ENCODE assay signal across 8 mouse cellular contexts in genomic region chr2:102449630-102450247, GRCm38 (mm10). TPM values are rescaled to one million over a fixed set of nuclear protein-coding genes. Genes with fewer than 3 reads are reported as not detected.
DNase-seq lines count a peak whose midpoint lies in the region; ATAC-seq and TF ChIP-seq lines count a peak whose summit lies in the region.

No protein-coding gene starts in this region.

- 2% methylated on average over 17 of the region's 17 CpGs for WGBS in midbrain, embryonic 14.5 days

- peak overlapping the region; percentile 92; the same call in 1 of the 2 replicates for H3K9ac ChIP-seq in ES-E14 (ENCODE audit: insufficient read depth, low read depth, low read length, poor library complexity, severe bottlenecking)
- H3K9ac ChIP-seq in midbrain, embryonic 14.5 days (replicated peaks; ENCODE audit: low read length) = peak overlapping the region; percentile 97

- peak overlapping the region; percentile 82 for H3K4me2 ChIP-seq in midbrain, embryonic 14.5 days (ENCODE audit: low read length)

- H3K4me1 ChIP-seq in ES-E14 (ENCODE audit: control insufficient read depth in 2 of 2, insufficient read depth in 2 of 2, low read length in 2 of 2, poor library complexity in 1 of 2) = peaks cover 0 to 3% of the 10 kb centered on the region in 2 experiments; a peak in 3 of 4 replicates
- 0 out of 2 replicates have a peak, but pooled peaks cover 3% of the 10 kb centered on the region for H3K4me1 ChIP-seq in embryonic fibroblast, embryonic 13.5 days (ENCODE audit: control insufficient read depth, insufficient read depth, low read length)
- H3K4me1 ChIP-seq in midbrain, embryonic 14.5 days (ENCODE audit: control insufficient read depth, insufficient read depth, low read length) = peaks cover 12% of the 10 kb centered on the region

- no peaks in the 10 kb centered on the region for H3K36me3 ChIP-seq in ES-E14 (ENCODE audit: control insufficient read depth, insufficient read depth, low read length, poor library complexity, severe bottlenecking)
- H3K36me3 ChIP-seq in midbrain, embryonic 14.5 days (ENCODE audit: control insufficient read depth, insufficient read depth, low read length) = no peaks in the 10 kb centered on the region

- DNase-seq in adrenal gland, postnatal 10 days = peak; percentile 7
- DNase-seq in adrenal gland, adult 8-10 months = no peak
- peak; percentile 12 for DNase-seq in ES-E14 (ENCODE audit: low read depth, low spot score)
- DNase-seq in heart, postnatal 36 days = peak; percentile 6 to 18
- DNase-seq in left cerebral cortex, postnatal 4 days = peak; percentile 60
- peak; percentile 82 for DNase-seq in midbrain, embryonic 14.5 days
- peak; percentile 34 for DNase-seq in yolk sac, embryonic 10.5 days (ENCODE audit: low spot score)

- peak overlapping the region; percentile 79 to 91 for H3K4me3 ChIP-seq in ES-E14 (ENCODE audit: insufficient read depth in 1 of 2, low read depth in 1 of 2, low read length in 2 of 2, poor library complexity in 1 of 2, severe bottlenecking in 1 of 2)
- H3K4me3 ChIP-seq in embryonic fibroblast, embryonic 13.5 days (ENCODE audit: insufficient read depth, low read length) = peak overlapping the region; percentile 46
- H3K4me3 ChIP-seq in midbrain, embryonic 14.5 days (replicated peaks; ENCODE audit: low read depth, low read length) = peak overlapping the region; percentile 88

- ATAC-seq in midbrain, embryonic 14.5 days (ENCODE audit: low FRiP score, low TSS enrichment) = peak; percentile 28; the same call in 1 of the 2 replicates

- H3K9me3 ChIP-seq in ES-E14 (ENCODE audit: control insufficient read depth, insufficient read depth, low read depth, low read length) = no peaks in the 10 kb centered on the region
- no peaks in the 10 kb centered on the region for H3K9me3 ChIP-seq in midbrain, embryonic 14.5 days (ENCODE audit: control insufficient read depth, low read length)

- intact Hi-C loops in heart, postnatal 36 days (cut with DNase I) = loop anchor here (2.0 to 10.0 kb wide), 3 partner anchors 219 to 755 kb away; partner anchors contain the start of gene Ldlrad3
- intact Hi-C loops in left cerebral cortex, postnatal 4 days (cut with DNase I) = loop anchor here (2.0 to 10.0 kb wide), 8 partner anchors 49 to 757 kb away; no protein-coding TSS in a partner anchor

- no peak overlapping the region for H3K27ac ChIP-seq in ES-E14 (ENCODE audit: insufficient read depth, low read depth, low read length, poor library complexity, severe bottlenecking)
- no peak overlapping the region for H3K27ac ChIP-seq in embryonic fibroblast, embryonic 13.5 days (ENCODE audit: insufficient read depth, low read length)
- H3K27ac ChIP-seq in midbrain, embryonic 14.5 days (replicated peaks; ENCODE audit: low read depth, low read length) = peak overlapping the region; percentile 95

- no peak for TF ChIP-seq CTCF in embryonic fibroblast, embryonic 13.5 days (IDR thresholded peaks at IDR 0.05; ENCODE audit: borderline replicate concordance, insufficient read depth, low read length)

- in situ Hi-C loops in ES-E14 (cut with MboI; ENCODE audit: low sequenced_read_pairs in 2 of 2, unreplicated experiment in 2 of 2) = loop anchor here (10.0 to 25.0 kb wide), 3 partner anchors 537 to 737 kb away; no protein-coding TSS in a partner anchor

- H3K27me3 ChIP-seq in midbrain, embryonic 14.5 days (ENCODE audit: control insufficient read depth, insufficient read depth, low read length) = no peaks in the 10 kb centered on the region

- no peak for TF ChIP-seq POLR2A in embryonic fibroblast, embryonic 13.5 days (IDR thresholded peaks at IDR 0.05; ENCODE audit: low read depth, low read length)

TF ChIP-seq in ES-E14, 5 proteins besides CTCF, POLR2A, EP300 and RAD21:
- TF ChIP-seq HCFC1 (IDR thresholded peaks at IDR 0.05; ENCODE audit: borderline replicate concordance, insufficient read depth, low read length) = no peak
- TF ChIP-seq CHD2 (IDR thresholded peaks at IDR 0.05; ENCODE audit: low read depth, low read length) = no peak
- TF ChIP-seq ZC3H11A (IDR thresholded peaks at IDR 0.05; ENCODE audit: borderline replicate concordance, low read depth, low read length) = no peak
- no peak for TF ChIP-seq MAFK (IDR thresholded peaks at IDR 0.05; ENCODE audit: insufficient read depth, low read depth, low read length)
- TF ChIP-seq ZNF384 (IDR thresholded peaks at IDR 0.05; ENCODE audit: low read depth, low read length) = no peak

RNA-seq across cellular contexts. Expression of gene Fjx1, which starts 2.6 kb away (rescaled TPM):
- 1 to 10 TPM; 1.9 to 2.0 TPM for total RNA-seq in adrenal gland, postnatal 10 days (2021)
- under 1 TPM; 0.40 to 0.65 (median 0.55) TPM for total RNA-seq in adrenal gland, adult 8-10 months (2022)
- 17.3 and 25.9 TPM in 2 replicates for total RNA-seq in ES-E14 (2012; rRNA removed)
- polyA plus RNA-seq in embryonic fibroblast, embryonic 13.5 days (2011; ENCODE audit: insufficient read length, low read depth, missing spikeins) = 5.8 and 7.7 TPM in 2 replicates
- under 1 TPM; 0.51 to 0.53 TPM for total RNA-seq in heart, postnatal 36 days (2021)
- total RNA-seq in left cerebral cortex, postnatal 4 days (2021) = 10 to 100 TPM; 65.1 to 65.3 TPM
- 33.0 and 34.4 TPM in 2 replicates for polyA plus RNA-seq in midbrain, embryonic 14.5 days (2014; fragmentation: Nextera tagmentation; extraction: Ambion mirVana)

RNA-seq across cellular contexts. Expression of gene Trim44, which starts 42.1 kb away (rescaled TPM):
- 10 to 100 TPM; 58.0 to 64.2 TPM for total RNA-seq in adrenal gland, postnatal 10 days (2021)
- 10 to 100 TPM; 71.9 to 85.6 (median 76.8) TPM for total RNA-seq in adrenal gland, adult 8-10 months (2022)
- 26.1 and 32.0 TPM in 2 replicates for total RNA-seq in ES-E14 (2012; rRNA removed)
- polyA plus RNA-seq in embryonic fibroblast, embryonic 13.5 days (2011; ENCODE audit: insufficient read length, low read depth, missing spikeins) = 76.1 and 97.4 TPM in 2 replicates
- 10 to 100 TPM; 26.4 to 30.0 TPM for total RNA-seq in heart, postnatal 36 days (2021)
- 100 to 1,000 TPM; 166 to 167 TPM for total RNA-seq in left cerebral cortex, postnatal 4 days (2021)
- polyA plus RNA-seq in midbrain, embryonic 14.5 days (2014; fragmentation: Nextera tagmentation; extraction: Ambion mirVana) = 58.7 and 71.7 TPM in 2 replicates
